Mouse (Mus musculus) urinary bladder, postnatal 14 days (tissue): ENCODE results near the gene Thsd7b.
"Not testable (repeated sequence)": the region's sequence is repeated elsewhere in the genome, so short reads cannot be mapped to it uniquely, and the experiment has no call there.

ENCODE experiments used
- DNase-seq: peaks from one replicate; pipeline ENCODE4 v3.0.0; 2021; ENCODE audit warnings: low spot score

The Thsd7b gene

GRCm38 (mm10) chr1:129850007-129850564 is 577.0 kb downstream of the Thsd7b start:
- DNase-seq = no peak

DNA sequence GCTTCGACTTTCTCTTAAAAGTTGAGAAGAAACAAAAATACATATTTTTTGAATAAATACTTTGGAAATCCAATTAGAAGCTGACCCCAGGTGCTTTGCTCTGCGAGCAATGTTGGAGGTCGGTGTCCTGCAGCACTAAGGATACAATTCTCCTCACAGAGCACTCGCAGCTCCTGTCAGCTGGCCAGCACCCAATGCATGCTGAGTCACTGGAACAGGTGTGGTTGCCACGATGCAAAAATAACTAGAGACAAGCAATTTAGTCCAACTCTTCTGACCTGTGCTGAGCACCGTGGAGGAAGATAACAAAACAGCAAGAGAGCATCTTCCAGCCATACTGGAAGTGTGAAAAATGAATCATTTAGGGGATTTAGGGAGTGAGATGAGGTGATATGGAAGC is 594.6 kb downstream of the Thsd7b start:
- DNase-seq = no peak

DNA sequence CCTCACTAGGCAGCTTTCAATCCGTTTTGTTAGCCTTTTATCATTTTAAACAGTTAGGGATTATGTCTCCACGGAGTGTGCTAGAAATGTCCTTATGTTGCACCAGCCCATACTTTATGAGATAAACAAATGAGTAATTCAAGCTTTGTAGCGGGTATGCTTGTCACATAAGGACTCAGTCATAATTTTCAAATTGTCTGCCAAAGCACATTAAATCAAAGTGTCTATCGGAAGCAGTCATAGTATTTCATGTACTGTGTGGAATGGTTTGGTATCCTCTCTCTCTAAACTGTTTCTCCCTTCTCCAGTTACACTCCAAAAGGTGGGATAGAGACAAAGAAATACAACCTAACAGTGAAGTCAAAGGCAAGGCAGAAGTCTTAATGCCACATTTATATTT is 601.3 kb downstream of the Thsd7b start:
- no peak for DNase-seq

- DNase-seq = no peak
Observed at GRCm38 (mm10) chr1:129887861-129888260, 614.8 kb downstream of the Thsd7b start.

DNA sequence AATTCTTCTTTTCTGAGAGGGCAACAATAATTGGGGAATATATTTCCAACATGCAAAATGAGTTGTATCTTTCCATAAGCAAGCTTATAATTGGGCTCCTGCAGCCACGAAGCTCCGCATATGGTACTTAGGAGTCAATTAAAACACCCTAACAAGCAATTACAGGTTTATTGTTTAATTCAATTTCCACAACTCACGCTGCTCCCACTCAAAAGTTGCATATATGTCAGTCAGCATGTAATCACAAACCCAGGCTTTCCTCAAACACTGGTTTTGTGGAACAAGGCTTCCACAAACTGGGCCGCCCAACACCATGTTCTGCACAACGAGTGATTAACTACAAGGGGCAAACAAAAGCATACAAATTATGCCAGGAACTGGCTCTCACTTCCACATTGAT is 625.0 kb downstream of the Thsd7b start:
- DNase-seq = no peak

GRCm38 (mm10) chr1:129915484-129915883 is 642.4 kb downstream of the Thsd7b start:
- no peak for DNase-seq

GRCm38 (mm10) chr1:129917568-129917967 is 644.5 kb downstream of the Thsd7b start:
- no peak for DNase-seq

GRCm38 (mm10) chr1:129919385-129919784 is 646.3 kb downstream of the Thsd7b start:
- peak; percentile 6 for DNase-seq

- DNase-seq = no peak
Observed at GRCm38 (mm10) chr1:129931003-129931402, 657.9 kb downstream of the Thsd7b start.

- DNase-seq = no peak
Observed at GRCm38 (mm10) chr1:129943116-129943515, 670.0 kb downstream of the Thsd7b start.

DNA sequence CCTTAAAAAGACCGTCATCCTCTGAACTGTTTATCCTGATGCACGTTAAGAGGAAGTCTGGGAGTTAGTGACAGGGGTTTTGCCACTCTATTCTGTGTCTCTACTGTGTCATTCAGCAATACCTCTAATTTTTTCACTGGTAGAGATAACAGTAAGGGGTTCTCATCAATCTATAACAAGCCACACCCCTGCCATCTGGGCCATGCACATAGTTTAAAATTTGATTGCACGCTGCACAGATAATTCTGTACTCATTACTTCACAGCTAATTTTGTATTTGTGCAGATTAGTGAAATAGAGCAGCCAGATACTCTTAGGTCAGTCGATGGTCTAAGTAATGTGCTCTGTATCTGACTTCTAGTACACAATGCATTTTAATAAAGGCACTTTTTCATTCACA is 673.9 kb downstream of the Thsd7b start:
- no peak for DNase-seq

DNA sequence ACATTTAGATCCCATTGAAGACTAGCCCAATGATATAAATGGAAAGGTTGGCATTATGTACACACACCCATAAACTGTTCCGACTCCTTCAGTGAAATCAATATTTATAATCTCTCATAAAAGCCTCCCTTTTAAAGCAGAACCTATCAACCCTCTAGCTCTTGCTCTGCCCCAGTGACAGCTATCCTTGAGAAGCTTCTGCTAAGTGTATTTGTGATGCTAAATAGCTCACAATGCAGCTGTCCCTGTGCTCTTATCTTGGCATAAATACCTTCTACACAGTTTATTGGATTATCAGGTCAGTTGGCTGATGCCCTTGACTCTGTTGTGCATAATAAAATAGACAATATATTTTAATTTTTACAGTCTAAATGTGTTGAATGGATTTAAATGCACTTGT is 682.4 kb downstream of the Thsd7b start:
- no peak for DNase-seq

DNA sequence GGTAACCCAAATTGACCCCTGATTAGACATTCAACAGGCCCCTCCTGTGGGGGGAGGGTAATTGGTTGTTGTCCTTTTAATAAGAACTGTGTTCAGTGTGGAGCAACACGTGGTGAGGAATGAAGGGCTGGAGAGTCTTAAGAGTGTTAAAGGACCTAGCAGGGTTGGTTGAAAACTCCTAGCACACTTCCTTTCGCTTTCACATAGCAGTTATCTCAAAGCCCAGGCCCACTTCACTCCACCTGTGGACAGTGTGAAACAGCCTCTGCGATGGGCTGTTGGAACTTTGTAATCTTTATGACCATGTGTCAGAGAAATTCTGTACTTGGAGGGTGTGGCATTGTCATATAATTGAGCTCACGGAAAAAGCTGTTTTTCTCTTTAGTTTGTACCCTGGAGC is 683.5 kb downstream of the Thsd7b start:
- no peak for DNase-seq

- not testable (repeated sequence) for DNase-seq
Observed at GRCm38 (mm10) chr1:129959352-129959751, 686.2 kb downstream of the Thsd7b start.

DNA sequence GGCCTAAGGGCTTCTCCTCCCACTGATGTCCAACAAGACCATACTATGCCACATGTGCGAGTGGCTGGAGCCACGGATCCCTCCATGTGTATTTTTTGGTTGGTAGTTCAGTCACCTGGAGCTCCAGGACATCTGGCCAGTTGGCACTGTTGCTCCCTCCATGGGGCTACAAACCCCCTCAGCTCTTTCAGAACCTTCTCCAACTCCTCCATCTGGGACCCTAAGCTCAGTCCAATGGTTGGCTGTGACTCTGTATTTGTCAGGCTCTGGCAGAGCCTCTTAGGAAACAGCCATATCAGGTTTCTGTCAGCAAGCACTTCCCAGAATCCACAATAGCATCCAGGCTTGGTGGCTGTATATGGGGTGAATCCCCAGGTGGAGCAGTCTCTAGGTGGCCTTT is 690.1 kb downstream of the Thsd7b start:
- DNase-seq = no peak

DNA sequence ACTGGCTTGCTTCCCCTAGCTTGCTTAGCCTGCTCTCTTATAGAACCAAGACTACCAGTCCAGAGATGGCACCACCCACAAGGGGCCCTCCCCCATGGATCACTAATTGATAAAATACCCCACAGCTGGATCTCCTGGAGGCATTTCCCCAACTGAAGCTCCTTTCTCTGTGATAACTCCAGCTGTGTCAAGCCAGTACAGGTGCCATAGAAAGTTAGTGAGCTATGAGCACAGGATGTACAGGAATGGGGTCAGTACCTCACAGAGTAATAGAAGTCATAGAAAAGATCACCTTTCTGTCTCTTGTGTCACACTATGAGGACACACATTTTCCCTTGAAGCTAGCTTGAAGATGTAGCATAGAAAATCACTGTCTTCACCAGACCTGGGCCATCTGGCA is 716.1 kb downstream of the Thsd7b start:
- not testable (repeated sequence) for DNase-seq

- no peak for DNase-seq
Observed at GRCm38 (mm10) chr1:129990821-129991220, 717.7 kb downstream of the Thsd7b start.

GRCm38 (mm10) chr1:130055012-130055411 is 781.9 kb downstream of the Thsd7b start:
- no peak for DNase-seq

- DNase-seq = no peak
Observed at GRCm38 (mm10) chr1:130062105-130062504, 789.0 kb downstream of the Thsd7b start.

DNA sequence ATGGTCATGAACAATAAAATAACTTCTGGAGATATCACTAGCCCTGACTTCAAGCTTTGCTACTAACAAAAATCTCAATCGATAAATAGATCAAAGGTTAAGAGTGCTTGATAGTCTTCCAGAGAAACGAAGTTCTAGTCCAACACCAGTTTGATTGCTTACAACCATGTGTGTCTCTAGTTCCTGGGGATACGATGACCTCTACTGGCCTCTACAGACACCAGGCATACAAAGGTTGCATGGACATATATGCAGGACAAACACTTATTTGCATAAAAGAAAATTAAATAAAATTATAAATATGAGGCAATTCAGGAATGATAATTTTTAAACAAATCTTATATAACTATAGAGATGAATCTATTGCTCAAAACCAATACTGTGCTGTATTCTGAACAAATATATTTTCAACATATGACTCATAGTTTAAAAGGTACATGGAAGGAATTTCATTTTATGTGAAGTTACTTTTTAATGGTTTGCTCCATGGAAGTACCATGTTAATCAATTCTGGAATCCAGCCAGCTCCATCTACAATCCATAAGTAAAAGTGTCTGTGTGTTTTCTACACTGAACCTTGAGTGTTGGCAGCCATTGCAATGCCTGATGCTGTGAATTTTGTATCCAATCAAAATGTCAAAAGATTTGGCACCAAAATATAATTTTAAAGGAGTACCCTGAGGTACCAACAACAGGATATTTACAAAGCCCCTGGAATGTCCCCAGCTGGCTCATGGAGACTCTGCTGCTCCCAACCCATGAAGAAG is 793.3 kb downstream of the Thsd7b start:
- no peak for DNase-seq

DNA sequence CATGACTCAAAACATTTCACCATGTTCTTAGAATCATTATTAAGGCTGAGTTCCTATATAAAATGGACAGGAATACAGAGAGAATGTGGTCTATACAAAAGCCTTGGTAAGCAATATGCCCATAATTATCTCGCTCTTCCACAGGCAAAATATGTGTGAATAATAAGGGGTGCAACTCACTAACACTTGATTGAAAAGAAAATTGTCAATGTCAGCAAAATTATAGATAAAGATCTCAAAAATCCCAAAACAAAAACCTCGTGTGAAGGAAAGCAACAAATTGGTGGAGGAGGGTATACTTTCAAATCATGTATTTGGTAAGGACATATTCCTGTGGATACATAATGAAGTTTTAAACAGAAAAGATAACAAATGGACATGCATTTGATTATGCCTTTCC is 810.7 kb downstream of the Thsd7b start:
- DNase-seq = no peak

DNA sequence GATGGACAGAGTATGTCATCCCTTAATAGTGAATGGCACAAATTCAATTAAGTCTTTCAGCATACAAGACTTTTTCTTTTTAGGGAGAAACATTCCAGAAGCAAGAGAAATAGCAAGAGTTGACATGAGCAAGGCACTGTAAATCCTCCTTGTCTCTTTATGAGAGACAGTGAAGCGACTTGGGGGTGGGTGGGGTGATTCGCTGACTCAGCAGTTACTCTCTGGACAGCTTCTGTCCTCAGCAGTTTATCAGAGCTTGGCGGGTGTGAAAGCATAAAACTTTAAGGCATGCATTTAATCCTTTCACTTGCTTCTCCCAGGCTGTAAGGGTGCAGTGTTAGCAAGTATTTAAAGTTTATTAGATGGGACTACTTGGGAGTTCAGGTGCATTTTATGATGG is 812.1 kb downstream of the Thsd7b start:
- no peak for DNase-seq

GRCm38 (mm10) chr1:130085910-130086309 is 812.8 kb downstream of the Thsd7b start:
- no peak for DNase-seq

DNA sequence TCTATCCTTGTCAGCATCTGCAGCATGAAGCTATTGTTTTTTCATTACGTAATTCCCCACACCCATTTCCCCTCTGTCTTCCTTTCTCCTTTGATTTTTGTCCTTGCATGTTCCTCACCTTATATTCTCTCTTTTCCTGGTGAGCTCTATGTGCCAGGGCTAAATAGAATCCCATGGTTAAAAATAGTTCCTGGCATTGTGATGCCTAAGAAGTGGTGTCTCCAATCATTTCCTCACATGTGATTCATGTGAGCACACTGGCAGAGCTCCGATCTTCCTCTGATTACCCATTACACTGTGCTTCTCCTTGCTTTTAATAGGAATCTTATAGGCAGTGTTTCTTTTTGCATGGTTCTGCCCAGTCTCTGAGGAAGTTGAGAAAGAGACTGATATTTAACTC is 826.1 kb downstream of the Thsd7b start:
- no peak for DNase-seq
